Mouse (Mus musculus) hindbrain, embryonic 12.5 days (tissue): ENCODE data around the gene Ptges2. TPM values are rescaled to one million over a fixed set of nuclear protein-coding genes. Genes with fewer than 3 reads are reported as not detected.

ENCODE experiments used
- ATAC-seq: fragments of 200-750 bp; cut with Nextera tagmentation; 2 replicates; pipeline ENCODE4 v1.8.0; 2017; ENCODE audit warnings: moderate TSS enrichment; ENCODE audit not compliant: low FRiP score
- H3K27ac ChIP-seq: fragments of 300-500 bp; sonication (generic); 2 replicates; pipeline ENCODE4 v1.5.1; 2016; ENCODE audit warnings: mild to moderate bottlenecking
- H3K27me3 ChIP-seq: fragments of 300-500 bp; sonication (generic); 2 replicates; pipeline ENCODE4 v1.6.1; 2016; ENCODE audit warnings: mild to moderate bottlenecking
- H3K36me3 ChIP-seq: fragments of 300-500 bp; sonication (generic); 2 replicates; pipeline ENCODE4 v1.6.1; 2016; ENCODE audit warnings: mild to moderate bottlenecking
- H3K4me1 ChIP-seq: fragments of 300-500 bp; sonication (generic); 2 replicates; pipeline ENCODE4 v1.6.1; 2016
- H3K4me2 ChIP-seq: fragments of 300-500 bp; sonication (generic); replicated peaks from 2 replicates; pipeline ENCODE4 v1.6.1; 2016; ENCODE audit warnings: mild to moderate bottlenecking
- H3K4me3 ChIP-seq: fragments of 300-500 bp; sonication (generic); 2 replicates; pipeline ENCODE4 v1.5.1; 2016; ENCODE audit warnings: mild to moderate bottlenecking
- H3K9ac ChIP-seq: fragments of 300-500 bp; sonication (generic); 2 replicates; pipeline ENCODE4 v1.6.1; 2016; ENCODE audit warnings: mild to moderate bottlenecking, moderate library complexity
- H3K9me3 ChIP-seq: fragments of 300-500 bp; sonication (generic); replicated peaks from 2 replicates; pipeline ENCODE4 v1.6.1; 2016; ENCODE audit warnings: mild to moderate bottlenecking
- WGBS: fragments of 180-500 bp; shearing (Covaris S2); methylation state at CpG from one replicate; pipeline ENCODE4 v1.1.7; 2016; 5-methylcytosine and 5-hydroxymethylcytosine counted together
- polyA plus RNA-seq: library from polyadenylated mRNA; unstranded; fragments of >200 nt; fragmentation: Nextera tagmentation; extraction: Ambion mirVana; gene quantifications from 2 replicates; pipeline ENCODE4 v1.2.1, GENCODE M21; 2016

Gene Ptges2
- polyA plus RNA-seq, 1 experiment from 2014 or later, result 34.5 TPM

- Histone ChIP-seq H3K27ac (peak overlapping the region; percentile 72), H3K4me1 (peaks cover 40% of the 10 kb centered on the region), H3K9me3 (no peaks in the 10 kb centered on the region), H3K4me3 (no peak overlapping the region), H3K9ac (no peak overlapping the region), H3K4me2 (no peak overlapping the region), H3K27me3 (no peaks in the 10 kb centered on the region), H3K36me3 (no peaks in the 10 kb centered on the region)
- WGBS, result 54% methylated on average over 3 of the region's 3 CpGs
- ATAC-seq, result no peak
Observed at GRCm38 (mm10) chr2:32436686-32437372, 41.1 kb downstream of the Ptges2 start.

- Histone ChIP-seq H3K27me3 (no peaks in the 10 kb centered on the region), H3K27ac (peak overlapping the region; percentile 72), H3K4me3 (no peak overlapping the region), H3K4me2 (no peak overlapping the region), H3K9me3 (no peaks in the 10 kb centered on the region), H3K36me3 (no peaks in the 10 kb centered on the region), H3K9ac (no peak overlapping the region), H3K4me1 (peaks cover 39% of the 10 kb centered on the region)
- 64% methylated on average over 2 of the region's 2 CpGs for WGBS
- no peak for ATAC-seq
Observed at GRCm38 (mm10) chr2:32437612-32438166, 42.0 kb downstream of the Ptges2 start.

- no peak overlapping the region for H3K4me2 ChIP-seq
- 82% methylated on average over 3 of the region's 3 CpGs for WGBS
- no peak overlapping the region for H3K27ac ChIP-seq
- H3K27me3 ChIP-seq, result no peaks in the 10 kb centered on the region
- H3K9me3 ChIP-seq, result no peaks in the 10 kb centered on the region
- H3K9ac ChIP-seq, result no peak overlapping the region
- H3K4me3 ChIP-seq, result no peak overlapping the region
- peaks cover 39% of the 10 kb centered on the region for H3K4me1 ChIP-seq
- H3K36me3 ChIP-seq, result no peaks in the 10 kb centered on the region
- no peak for ATAC-seq
Observed at GRCm38 (mm10) chr2:32438733-32439132, 43.0 kb downstream of the Ptges2 start.

GRCm38 (mm10) chr2:32439177-32439576 is 43.5 kb downstream of the Ptges2 start:
- Histone ChIP-seq H3K36me3 (no peaks in the 10 kb centered on the region), H3K27me3 (no peaks in the 10 kb centered on the region), H3K4me1 (peaks cover 39% of the 10 kb centered on the region), H3K9me3 (no peaks in the 10 kb centered on the region), H3K4me3 (no peak overlapping the region), H3K4me2 (no peak overlapping the region), H3K9ac (no peak overlapping the region), H3K27ac (0 out of 2 replicates have a peak overlapping the region, but pooled peaks have one; percentile 45)
- ATAC-seq, result no peak
- 51% methylated on average over 6 of the region's 6 CpGs for WGBS

GRCm38 (mm10) chr2:32440164-32440563 is 44.5 kb downstream of the Ptges2 start:
- ATAC-seq, result no peak
- Histone ChIP-seq H3K9ac (no peak overlapping the region), H3K27me3 (no peaks in the 10 kb centered on the region), H3K4me2 (no peak overlapping the region), H3K4me1 (peaks cover 39% of the 10 kb centered on the region), H3K27ac (peak overlapping the region; percentile 40), H3K9me3 (no peaks in the 10 kb centered on the region), H3K4me3 (no peak overlapping the region), H3K36me3 (no peaks in the 10 kb centered on the region; the same call in 1 of the 2 replicates)
- 59% methylated on average over 2 of the region's 2 CpGs for WGBS

GRCm38 (mm10) chr2:32440632-32441031 is 44.9 kb downstream of the Ptges2 start:
- Histone ChIP-seq H3K36me3 (peaks cover 1% of the 10 kb centered on the region; the same call in 1 of the 2 replicates), H3K27ac (no peak overlapping the region), H3K4me1 (peaks cover 39% of the 10 kb centered on the region), H3K9ac (no peak overlapping the region), H3K4me2 (no peak overlapping the region), H3K4me3 (no peak overlapping the region), H3K9me3 (no peaks in the 10 kb centered on the region), H3K27me3 (no peaks in the 10 kb centered on the region)
- no peak for ATAC-seq
- WGBS, result 74% methylated on average over 1 of the region's 1 CpGs

GRCm38 (mm10) chr2:32441550-32441949 is 45.9 kb downstream of the Ptges2 start:
- Histone ChIP-seq H3K9me3 (no peaks in the 10 kb centered on the region), H3K9ac (no peak overlapping the region), H3K36me3 (peaks cover 2% of the 10 kb centered on the region; the same call in 1 of the 2 replicates), H3K4me3 (no peak overlapping the region), H3K4me2 (no peak overlapping the region), H3K27me3 (no peaks in the 10 kb centered on the region), H3K4me1 (peaks cover 33% of the 10 kb centered on the region), H3K27ac (no peak overlapping the region)
- no peak for ATAC-seq
- 97% methylated on average over 2 of the region's 2 CpGs for WGBS

- no peak overlapping the region for H3K9ac ChIP-seq
- H3K4me2 ChIP-seq, result no peak overlapping the region
- no peaks in the 10 kb centered on the region for H3K27me3 ChIP-seq
- WGBS, result 86% methylated on average over 1 of the region's 1 CpGs
- H3K4me1 ChIP-seq, result peaks cover 18% of the 10 kb centered on the region
- no peak for ATAC-seq
- peaks cover 2% of the 10 kb centered on the region; the same call in 1 of the 2 replicates for H3K36me3 ChIP-seq
- H3K4me3 ChIP-seq, result no peak overlapping the region
- no peak overlapping the region for H3K27ac ChIP-seq
- H3K9me3 ChIP-seq, result no peaks in the 10 kb centered on the region
Observed at GRCm38 (mm10) chr2:32445535-32445934, 49.8 kb downstream of the Ptges2 start.

- Histone ChIP-seq H3K4me3 (no peak overlapping the region), H3K9ac (no peak overlapping the region), H3K4me1 (peaks cover 16% of the 10 kb centered on the region), H3K9me3 (no peaks in the 10 kb centered on the region), H3K4me2 (no peak overlapping the region), H3K27ac (no peak overlapping the region), H3K27me3 (no peaks in the 10 kb centered on the region), H3K36me3 (peaks cover 2% of the 10 kb centered on the region; the same call in 1 of the 2 replicates)
- WGBS, result 77% methylated on average over 9 of the region's 9 CpGs
- ATAC-seq, result no peak
Observed at GRCm38 (mm10) chr2:32447264-32447936, 51.7 kb downstream of the Ptges2 start.

- 90% methylated on average over 1 of the region's 1 CpGs for WGBS
- no peak for ATAC-seq
- no peak overlapping the region for H3K4me3 ChIP-seq
Observed at GRCm38 (mm10) chr2:32448480-32448879, 52.8 kb downstream of the Ptges2 start.

GRCm38 (mm10) chr2:32449761-32450754 is 54.4 kb downstream of the Ptges2 start, which contains the start of gene Naif1:
Gene Naif1 (plus strand): TSS chr2:32450457.
- 85% methylated on average over 15 of the region's 15 CpGs for WGBS
- ATAC-seq, result no peak
- H3K9me3 ChIP-seq, result no peaks in the 10 kb centered on the region
- no peaks in the 10 kb centered on the region for H3K27me3 ChIP-seq
- H3K27ac ChIP-seq, result peak within 1 kb of the TSS; percentile 96
- peak within 1 kb of the TSS; percentile 88 for H3K4me3 ChIP-seq
- H3K4me2 ChIP-seq, result peak within 1 kb of the TSS; percentile 83
- H3K4me1 ChIP-seq, result peaks cover 29% of the 10 kb centered on the region
- peak within 1 kb of the TSS; percentile 82 for H3K9ac ChIP-seq
- H3K36me3 ChIP-seq, result 0 out of 2 replicates have a peak, but pooled peaks cover 5% of the 10 kb centered on the region

More at GRCm38 (mm10) chr2:32448480-32448879, 52.8 kb downstream of the Ptges2 start:
- Histone ChIP-seq H3K4me1 (peaks cover 27% of the 10 kb centered on the region), H3K36me3 (peaks cover 2% of the 10 kb centered on the region; the same call in 1 of the 2 replicates), H3K9me3 (no peaks in the 10 kb centered on the region), H3K27me3 (no peaks in the 10 kb centered on the region), H3K9ac (no peak overlapping the region), H3K27ac (no peak overlapping the region), H3K4me2 (no peak overlapping the region)
